Mouse (Mus musculus): ENCODE measurements around the gene Ntng1. TPM values are rescaled to one million over a fixed set of nuclear protein-coding genes. Genes with fewer than 3 reads are reported as not detected.

Ntng1 gene
- total RNA-seq, 2 experiments from 2014 or later = 0.47 to 0.66 TPM

GRCm38 (mm10) chr3:110043641-110044187 is 100.1 kb downstream of the Ntng1 start:
- no peak overlapping the region for H3K27ac ChIP-seq
- DNase-seq = no peak
- no peak overlapping the region for H3K4me3 ChIP-seq
- no peak for TF ChIP-seq CTCF (IDR thresholded peaks at IDR 0.05)
- intact Hi-C loops (cut with DNase I) = no loop called here

- intact Hi-C loops (cut with DNase I) = no loop called here
- Histone ChIP-seq H3K27ac (no peak overlapping the region), H3K4me3 (no peak overlapping the region)
- no peak for TF ChIP-seq CTCF (IDR thresholded peaks at IDR 0.05)
- no peak for DNase-seq
Observed at GRCm38 (mm10) chr3:110022783-110023599, 120.8 kb downstream of the Ntng1 start.

GRCm38 (mm10) chr3:110010870-110011626 is 132.8 kb downstream of the Ntng1 start:
- no peak for TF ChIP-seq CTCF (IDR thresholded peaks at IDR 0.05)
- H3K4me3 ChIP-seq = no peak overlapping the region
- intact Hi-C loops (cut with DNase I) = no loop called here
- no peak for DNase-seq
- H3K27ac ChIP-seq = no peak overlapping the region

- Histone ChIP-seq H3K27ac (no peak overlapping the region), H3K4me3 (no peak overlapping the region)
- TF ChIP-seq CTCF (IDR thresholded peaks at IDR 0.05) = no peak
- intact Hi-C loops (cut with DNase I) = no loop called here
- DNase-seq = no peak
Observed at GRCm38 (mm10) chr3:110010441-110010840, 133.4 kb downstream of the Ntng1 start.

GRCm38 (mm10) chr3:110000349-110000748 is 143.5 kb downstream of the Ntng1 start:
- TF ChIP-seq CTCF (IDR thresholded peaks at IDR 0.05) = no peak
- Histone ChIP-seq H3K27ac (no peak overlapping the region), H3K4me3 (no peak overlapping the region)
- no peak for DNase-seq
- intact Hi-C loops (cut with DNase I) = no loop called here

- intact Hi-C loops (cut with DNase I) = no loop called here
- TF ChIP-seq CTCF (IDR thresholded peaks at IDR 0.05) = no peak
- no peak for DNase-seq
- Histone ChIP-seq H3K27ac (no peak overlapping the region), H3K4me3 (no peak overlapping the region)
Observed at GRCm38 (mm10) chr3:109995663-109996024, 148.2 kb downstream of the Ntng1 start.

- TF ChIP-seq CTCF (IDR thresholded peaks at IDR 0.05) = no peak
- Histone ChIP-seq H3K4me3 (no peak overlapping the region), H3K27ac (no peak overlapping the region)
- intact Hi-C loops (cut with DNase I) = no loop called here
- no peak for DNase-seq
Observed at GRCm38 (mm10) chr3:109994978-109995662, 148.7 kb downstream of the Ntng1 start.

- DNase-seq = no peak
- intact Hi-C loops (cut with DNase I) = no loop called here
- no peak for TF ChIP-seq CTCF (IDR thresholded peaks at IDR 0.05)
- no peak overlapping the region for H3K27ac ChIP-seq
- H3K4me3 ChIP-seq = no peak overlapping the region
Observed at GRCm38 (mm10) chr3:109984086-109984485, 159.7 kb downstream of the Ntng1 start.

- no peak for DNase-seq
- intact Hi-C loops (cut with DNase I) = no loop called here
Observed at GRCm38 (mm10) chr3:109977614-109978013, 166.2 kb downstream of the Ntng1 start.

GRCm38 (mm10) chr3:109975106-109975505 is 168.7 kb downstream of the Ntng1 start:
- intact Hi-C loops (cut with DNase I) = no loop called here
- Histone ChIP-seq H3K27ac (no peak overlapping the region), H3K4me3 (no peak overlapping the region)
- DNase-seq = no peak
- TF ChIP-seq CTCF (IDR thresholded peaks at IDR 0.05) = no peak

More at GRCm38 (mm10) chr3:109977614-109978013, 166.2 kb downstream of the Ntng1 start:
- no peak overlapping the region for H3K27ac ChIP-seq
- no peak for TF ChIP-seq CTCF (IDR thresholded peaks at IDR 0.05)
- no peak overlapping the region for H3K4me3 ChIP-seq

- intact Hi-C loops (cut with DNase I) = no loop called here
- Histone ChIP-seq H3K27ac (no peak overlapping the region), H3K4me3 (no peak overlapping the region)
- DNase-seq = no peak
- TF ChIP-seq CTCF (IDR thresholded peaks at IDR 0.05) = no peak
Observed at GRCm38 (mm10) chr3:109971465-109971864, 172.3 kb downstream of the Ntng1 start.

- no peak for TF ChIP-seq CTCF (IDR thresholded peaks at IDR 0.05)
- Histone ChIP-seq H3K27ac (no peak overlapping the region), H3K4me3 (no peak overlapping the region)
- no peak for DNase-seq
- intact Hi-C loops (cut with DNase I) = no loop called here
Observed at GRCm38 (mm10) chr3:109970181-109970580, 173.6 kb downstream of the Ntng1 start.

- Histone ChIP-seq H3K27ac (no peak overlapping the region), H3K4me3 (no peak overlapping the region)
- DNase-seq = no peak
- TF ChIP-seq CTCF (IDR thresholded peaks at IDR 0.05) = no peak
- intact Hi-C loops (cut with DNase I) = no loop called here
Observed at GRCm38 (mm10) chr3:109962631-109963030, 181.2 kb downstream of the Ntng1 start.

All from gastrocnemius, adult 2 months (tissue).